Comparison of ENCODE assay signal across 12 mouse cellular contexts in the genomic region with DNA sequence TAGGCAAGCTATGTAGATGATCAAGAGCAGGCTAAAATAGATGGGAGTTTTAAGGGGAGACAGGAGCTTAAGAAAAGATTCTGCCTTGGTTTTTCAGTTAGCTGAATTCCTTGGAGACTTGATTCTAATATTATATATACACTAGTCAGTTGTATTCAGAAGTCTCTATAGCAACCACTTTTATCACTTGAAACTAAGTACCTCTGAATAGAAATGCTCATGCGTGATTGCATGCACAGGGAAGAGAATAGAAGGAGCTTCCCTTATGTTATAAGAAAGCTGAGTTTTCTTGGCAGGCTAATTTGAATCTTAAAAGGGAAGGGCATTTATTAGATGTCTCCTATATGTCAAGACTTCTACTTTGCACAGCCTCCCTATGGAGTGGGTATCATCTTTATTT.
"Had no signal": no experiment of that assay in that cellular context is flagged by ENCODE, and none has a peak within 500 bp of the region (broad histone marks: within the 10 kb centered on the region; RNA-seq: fewer than 3 reads in every experiment).

No protein-coding gene starts in this region.

- H3K9me3 ChIP-seq: limb, embryonic 10.5 days; liver, embryonic 15.5 days; stomach, embryonic 15.5 days had no signal

- H3K4me2 ChIP-seq: liver, embryonic 11.5 days; liver, embryonic 15.5 days; stomach, embryonic 15.5 days had no signal

- H3K4me1 ChIP-seq: limb, embryonic 10.5 days; liver, embryonic 15.5 days; stomach, embryonic 15.5 days had no signal

- H3K4me3 ChIP-seq: limb, embryonic 10.5 days; liver, embryonic 15.5 days; stomach, embryonic 15.5 days had no signal

- H3K27ac ChIP-seq: limb, embryonic 10.5 days; liver, embryonic 15.5 days; stomach, embryonic 15.5 days had no signal

- H3K27me3 ChIP-seq: liver, embryonic 15.5 days; stomach, embryonic 15.5 days had no signal

- DNase-seq: kidney, adult 2 months; kidney, postnatal 25 days; lung, adult 2 months; lung, postnatal 36 days; right cerebral cortex, postnatal 14 days; thymus, adult 2 months; thymus, postnatal 4 days had no signal

- H3K9ac ChIP-seq: liver, embryonic 15.5 days; stomach, embryonic 15.5 days had no signal

- ATAC-seq: lung, postnatal 0 days had no signal

- H3K36me3 ChIP-seq: limb, embryonic 10.5 days; liver, embryonic 15.5 days; stomach, embryonic 15.5 days had no signal
